Mouse (Mus musculus): ENCODE data around the gene Thoc7.
"Not testable (repeated sequence)": the region's sequence is repeated elsewhere in the genome, so short reads cannot be mapped to it uniquely, and the experiment has no call there.

The Thoc7 gene

GRCm38 (mm10) chr14:13961401-13962112 lies at the start of gene Thoc7, which contains the start of gene Atxn7:
Gene Thoc7, minus strand, starts transcription at chr14:13961852.
Gene Atxn7, plus strand, starts transcription at chr14:13961440.
- DNase-seq (ENCODE audit: low read depth) = peak; percentile 53

- peak; percentile 53 for DNase-seq (ENCODE audit: low read depth)
Measured at GRCm38 (mm10) chr14:14009712-14010111, 48.1 kb upstream of the Thoc7 start.

- no peak for DNase-seq (ENCODE audit: low read depth)
Measured at GRCm38 (mm10) chr14:14002771-14003170, 41.1 kb upstream of the Thoc7 start.

GRCm38 (mm10) chr14:13995206-13996097 lies 33.8 kb upstream of the Thoc7 start:
- DNase-seq (ENCODE audit: low read depth) = peak; percentile 52

- DNase-seq (ENCODE audit: low read depth) = peak; percentile 81
Measured at GRCm38 (mm10) chr14:13990741-13991140, 29.1 kb upstream of the Thoc7 start.

- DNase-seq (ENCODE audit: low read depth) = peak; percentile 88
Measured at GRCm38 (mm10) chr14:13988397-13988796, 26.7 kb upstream of the Thoc7 start.

GRCm38 (mm10) chr14:13982174-13982573 lies 20.5 kb upstream of the Thoc7 start:
- DNase-seq (ENCODE audit: low read depth) = no peak

- peak; percentile 74 for DNase-seq (ENCODE audit: low read depth)
Measured at GRCm38 (mm10) chr14:13981286-13981685, 19.6 kb upstream of the Thoc7 start.

- no peak for DNase-seq (ENCODE audit: low read depth)
Measured at GRCm38 (mm10) chr14:13977498-13977897, 15.8 kb upstream of the Thoc7 start.

GRCm38 (mm10) chr14:13971644-13972234 lies 10.1 kb upstream of the Thoc7 start:
- no peak for DNase-seq (ENCODE audit: low read depth)

- DNase-seq (ENCODE audit: low read depth) = no peak
Measured at GRCm38 (mm10) chr14:13970513-13970912, 8.9 kb upstream of the Thoc7 start.

GRCm38 (mm10) chr14:13968476-13968875 lies 6.8 kb upstream of the Thoc7 start:
- no peak for DNase-seq (ENCODE audit: low read depth)

- no peak for DNase-seq (ENCODE audit: low read depth)
Measured at GRCm38 (mm10) chr14:13967607-13968006, 6.0 kb upstream of the Thoc7 start.

- DNase-seq (ENCODE audit: low read depth) = no peak
Measured at GRCm38 (mm10) chr14:13963527-13963926, 1.9 kb upstream of the Thoc7 start.

- no peak for DNase-seq (ENCODE audit: low read depth)
Measured at GRCm38 (mm10) chr14:13962476-13962875, 824 bp upstream of the Thoc7 start.

- peak; percentile 57 for DNase-seq (ENCODE audit: low read depth)
Measured at GRCm38 (mm10) chr14:13960482-13961325, 948 bp downstream of the Thoc7 start.

- DNase-seq (ENCODE audit: low read depth) = peak; percentile 67
Measured at GRCm38 (mm10) chr14:13960079-13960478, 1.6 kb downstream of the Thoc7 start.

- not testable (repeated sequence) for DNase-seq (ENCODE audit: low read depth)
Measured at GRCm38 (mm10) chr14:13952151-13952550, 9.5 kb downstream of the Thoc7 start.

- DNase-seq (ENCODE audit: low read depth) = peak; percentile 67
Measured at GRCm38 (mm10) chr14:13950401-13950800, 11.3 kb downstream of the Thoc7 start.

- DNase-seq (ENCODE audit: low read depth) = no peak
Measured at GRCm38 (mm10) chr14:13948345-13948744, 13.3 kb downstream of the Thoc7 start.

- DNase-seq (ENCODE audit: low read depth) = no peak
Measured at GRCm38 (mm10) chr14:13944686-13945085, 17.0 kb downstream of the Thoc7 start.

GRCm38 (mm10) chr14:13934052-13934371 lies 27.6 kb downstream of the Thoc7 start:
- no peak for DNase-seq (ENCODE audit: low read depth)

Data from 416B (cell line).